Mouse (Mus musculus) erythroblast, embryonic 14.5 days (primary cell): Measurements from ENCODE around the gene Plekhh1. TPM values are rescaled to one million over a fixed set of nuclear protein-coding genes. Genes with fewer than 3 reads are reported as not detected.
A peak's percentile ranks its signal among the peaks of the same experiment; 100 is the strongest.

ENCODE experiments used
- H3K27me3 ChIP-seq: 2 replicates; pipeline ENCODE4 v1.6.1; 2012; ENCODE audit warnings: inconsistent platforms; ENCODE audit not compliant: control insufficient read depth
- H3K36me3 ChIP-seq: 2 replicates; pipeline ENCODE4 v1.6.1; 2012; ENCODE audit warnings: mild to moderate bottlenecking, inconsistent platforms; ENCODE audit not compliant: control insufficient read depth
- H3K4me1 ChIP-seq: 2 replicates; pipeline ENCODE4 v1.6.1; 2012; ENCODE audit warnings: inconsistent platforms; ENCODE audit not compliant: control insufficient read depth
- H3K4me3 ChIP-seq: replicated peaks from 2 replicates; pipeline ENCODE3; 2012; ENCODE audit warnings: moderate library complexity, mild to moderate bottlenecking, inconsistent platforms
- H3K9me3 ChIP-seq: 2 replicates; pipeline ENCODE4 v1.6.1; 2012; ENCODE audit warnings: low read length, inconsistent platforms, mixed read lengths; ENCODE audit not compliant: control insufficient read depth
- GATA1 ChIP-seq: IDR thresholded peaks from 2 replicates; pipeline ENCODE4 v1.6.1; 2012; ENCODE audit warnings: low read length, inconsistent platforms, mixed read lengths
- TAL1 ChIP-seq: IDR thresholded peaks from 3 replicates; pipeline ENCODE4 v1.6.1; 2012; ENCODE audit warnings: low read length, inconsistent platforms, mixed read lengths
- polyA plus RNA-seq: library from polyadenylated mRNA; stranded (reverse); fragments of >175 nt; gene quantifications from 2 replicates; pipeline ENCODE4 v1.2.3, GENCODE M21; 2012

The Plekhh1 gene
- polyA plus RNA-seq, 1 experiment, result not detected

- peaks cover 15% of the 10 kb centered on the region for H3K4me1 ChIP-seq
- H3K4me3 ChIP-seq, result no peak overlapping the region
- no peaks in the 10 kb centered on the region for H3K27me3 ChIP-seq
- H3K36me3 ChIP-seq, result no peaks in the 10 kb centered on the region
- TF ChIP-seq GATA1 (no peak), TAL1 (no peak)
- no peaks in the 10 kb centered on the region for H3K9me3 ChIP-seq
Measured at GRCm38 (mm10) chr12:79092569-79092968, 63.6 kb downstream of the Plekhh1 start.

GRCm38 (mm10) chr12:79097106-79097752 lies 68.3 kb downstream of the Plekhh1 start:
- no peaks in the 10 kb centered on the region for H3K36me3 ChIP-seq
- peaks cover 9% of the 10 kb centered on the region for H3K27me3 ChIP-seq
- H3K9me3 ChIP-seq, result no peaks in the 10 kb centered on the region
- TF ChIP-seq GATA1 (no peak), TAL1 (no peak)
- H3K4me3 ChIP-seq, result no peak overlapping the region
- no peaks in the 10 kb centered on the region; the same call in 1 of the 2 replicates for H3K4me1 ChIP-seq

GRCm38 (mm10) chr12:79103773-79104172 lies 74.8 kb downstream of the Plekhh1 start:
- H3K27me3 ChIP-seq, result peaks cover 10% of the 10 kb centered on the region
- no peak overlapping the region for H3K4me3 ChIP-seq

GRCm38 (mm10) chr12:79104544-79104943 lies 75.6 kb downstream of the Plekhh1 start:
- H3K4me3 ChIP-seq, result no peak overlapping the region
- TF ChIP-seq GATA1 (no peak), TAL1 (no peak)
- no peaks in the 10 kb centered on the region for H3K9me3 ChIP-seq
- H3K4me1 ChIP-seq, result no peaks in the 10 kb centered on the region; the same call in 1 of the 2 replicates
- no peaks in the 10 kb centered on the region for H3K36me3 ChIP-seq
- H3K27me3 ChIP-seq, result peaks cover 10% of the 10 kb centered on the region

More at GRCm38 (mm10) chr12:79103773-79104172, 74.8 kb downstream of the Plekhh1 start:
- Histone ChIP-seq H3K9me3 (no peaks in the 10 kb centered on the region), H3K36me3 (no peaks in the 10 kb centered on the region), H3K4me1 (no peaks in the 10 kb centered on the region; the same call in 1 of the 2 replicates)
- TF ChIP-seq GATA1 (no peak), TAL1 (no peak)

GRCm38 (mm10) chr12:79105312-79105711 lies 76.3 kb downstream of the Plekhh1 start:
- no peaks in the 10 kb centered on the region for H3K36me3 ChIP-seq
- H3K27me3 ChIP-seq, result peaks cover 9% of the 10 kb centered on the region
- TF ChIP-seq GATA1 (no peak), TAL1 (no peak)
- no peak overlapping the region for H3K4me3 ChIP-seq
- no peaks in the 10 kb centered on the region for H3K9me3 ChIP-seq
- H3K4me1 ChIP-seq, result no peaks in the 10 kb centered on the region; the same call in 1 of the 2 replicates

GRCm38 (mm10) chr12:79118991-79119390 lies 90.0 kb downstream of the Plekhh1 start:
- Histone ChIP-seq H3K9me3 (no peaks in the 10 kb centered on the region), H3K4me3 (no peak overlapping the region), H3K27me3 (peaks cover 10% of the 10 kb centered on the region), H3K36me3 (no peaks in the 10 kb centered on the region), H3K4me1 (no peaks in the 10 kb centered on the region)
- TF ChIP-seq TAL1 (no peak), GATA1 (no peak)

- Histone ChIP-seq H3K4me3 (no peak overlapping the region), H3K4me1 (no peaks in the 10 kb centered on the region), H3K27me3 (peaks cover 10% of the 10 kb centered on the region), H3K36me3 (no peaks in the 10 kb centered on the region), H3K9me3 (no peaks in the 10 kb centered on the region)
- TF ChIP-seq TAL1, result no peak
Measured at GRCm38 (mm10) chr12:79122820-79123219, 93.9 kb downstream of the Plekhh1 start.

GRCm38 (mm10) chr12:79130299-79131177 lies 101.6 kb downstream of the Plekhh1 start, which contains the start of gene Arg2:
Arg2 (plus strand) TSS chr12:79130777.
- H3K36me3 ChIP-seq, result no peaks in the 10 kb centered on the region
- TF ChIP-seq GATA1 (no peak), TAL1 (no peak)
- H3K4me1 ChIP-seq, result peaks cover 8% of the 10 kb centered on the region
- no peaks in the 10 kb centered on the region for H3K9me3 ChIP-seq
- peak within 1 kb of the TSS; percentile 13 for H3K4me3 ChIP-seq
- peaks cover 49% of the 10 kb centered on the region for H3K27me3 ChIP-seq

Other genes with a start within 250 kb of the Plekhh1 start
- gene Atp6v1d, start 167.5 kb upstream of the Plekhh1 start, polyA plus RNA-seq, result 0.70 and 1.2 TPM in 2 replicates
- gene Eif2s1, start 167.3 kb upstream of the Plekhh1 start, polyA plus RNA-seq, result 2.0 and 2.1 TPM in 2 replicates
- gene Plek2, start 122.2 kb upstream of the Plekhh1 start, polyA plus RNA-seq, result 8.1 and 8.2 TPM in 2 replicates
- 0.02 and 0.06 TPM in 2 replicates for gene Tmem229b, start 21.5 kb upstream of the Plekhh1 start, polyA plus RNA-seq
- gene Pigh, start 60.5 kb downstream of the Plekhh1 start, polyA plus RNA-seq, result 0.08 TPM in 1 of 2 replicates, not detected in the other
- gene Arg2, start 101.6 kb downstream of the Plekhh1 start, polyA plus RNA-seq, result not detected in 2 replicates
- 2.5 and 2.7 TPM in 2 replicates for gene Vti1b, start 143.5 kb downstream of the Plekhh1 start, polyA plus RNA-seq
- 0.08 and 0.22 TPM in 2 replicates for gene Rdh11, start 163.1 kb downstream of the Plekhh1 start, polyA plus RNA-seq
- gene Rdh12, start 179.8 kb downstream of the Plekhh1 start, polyA plus RNA-seq, result 0.04 TPM in 1 of 2 replicates, not detected in the other